Mouse (Mus musculus) forebrain, embryonic 16.5 days (tissue): ENCODE measurements around the gene Gm10563. TPM values are rescaled to one million over a fixed set of nuclear protein-coding genes. Genes with fewer than 3 reads are reported as not detected.
"Not testable (repeated sequence)": the region's sequence is repeated elsewhere in the genome, so short reads cannot be mapped to it uniquely, and the experiment has no call there.

Source experiments
- ATAC-seq: fragments of 200-750 bp; cut with Nextera tagmentation; 2 replicates; pipeline ENCODE4 v1.8.0; 2017; ENCODE audit warnings: mild to moderate bottlenecking, moderate library complexity
- H3K27ac ChIP-seq: fragments of 300-500 bp; sonication (generic); 2 replicates; pipeline ENCODE4 v1.5.1; 2014; ENCODE audit warnings: low read length, control low read depth
- H3K27me3 ChIP-seq: fragments of 300-500 bp; sonication (generic); replicated peaks from 2 replicates; pipeline ENCODE4 v1.6.1; 2014; ENCODE audit warnings: low read length; ENCODE audit not compliant: control insufficient read depth, insufficient read depth
- H3K36me3 ChIP-seq: fragments of 300-500 bp; sonication (generic); 2 replicates; pipeline ENCODE4 v1.6.1; 2014; ENCODE audit not compliant: control insufficient read depth, insufficient read depth
- H3K4me1 ChIP-seq: fragments of 300-500 bp; sonication (generic); replicated peaks from 2 replicates; pipeline ENCODE4 v1.6.1; 2014; ENCODE audit warnings: low read length; ENCODE audit not compliant: control insufficient read depth, insufficient read depth
- H3K4me2 ChIP-seq: fragments of 300-500 bp; sonication (generic); 2 replicates; pipeline ENCODE4 v1.6.1; 2014; ENCODE audit warnings: mild to moderate bottlenecking, low read length, control low read depth
- H3K4me3 ChIP-seq: fragments of 300-500 bp; sonication (generic); replicated peaks from 2 replicates; pipeline ENCODE4 v1.5.1; 2014; ENCODE audit warnings: mild to moderate bottlenecking, low read length, control low read depth
- H3K9ac ChIP-seq: fragments of 300-500 bp; sonication (generic); replicated peaks from 2 replicates; pipeline ENCODE4 v1.6.1; 2014; ENCODE audit warnings: low read depth, low read length, control low read depth
- H3K9me3 ChIP-seq: fragments of 300-500 bp; sonication (generic); 2 replicates; pipeline ENCODE4 v1.6.1; 2016; ENCODE audit warnings: low read length; ENCODE audit not compliant: control insufficient read depth
- WGBS: fragments of 180-500 bp; shearing (Covaris S2); extraction: QIAGEN DNeasy Blood & Tissue Kit; methylation state at CpG from one replicate; pipeline ENCODE4 v1.1.7; 2014; 5-methylcytosine and 5-hydroxymethylcytosine counted together
- polyA plus RNA-seq: library from polyadenylated mRNA; unstranded; fragments of >200 nt; fragmentation: Nextera tagmentation; extraction: Ambion mirVana; gene quantifications from 2 replicates; pipeline ENCODE4 v1.2.1, GENCODE M21; 2015

The Gm10563 gene
- not detected in 2 replicates for polyA plus RNA-seq

GRCm38 (mm10) chr4:155645308-155645707 is at the start of gene Gm10563:
Gene Gm10563, minus strand, starts transcription at chr4:155645408.
- not testable (repeated sequence) for H3K27me3 ChIP-seq, H3K4me1 ChIP-seq, H3K9ac ChIP-seq, H3K4me3 ChIP-seq, H3K9me3 ChIP-seq, H3K4me2 ChIP-seq, H3K27ac ChIP-seq, ATAC-seq
- peaks cover 60% of the 10 kb centered on the region for H3K36me3 ChIP-seq
- WGBS: 94% methylated on average over 2 of the region's 2 CpGs

GRCm38 (mm10) chr4:155694482-155695401 is 49.5 kb upstream of the Gm10563 start:
- Histone ChIP-seq H3K4me3 (peak overlapping the region; percentile 74), H3K9me3 (no peaks in the 10 kb centered on the region), H3K27me3 (no peaks in the 10 kb centered on the region), H3K27ac (peak overlapping the region; percentile 90), H3K9ac (peak overlapping the region; percentile 78), H3K36me3 (no peaks in the 10 kb centered on the region), H3K4me1 (peaks cover 22% of the 10 kb centered on the region), H3K4me2 (peak overlapping the region; percentile 81)
- 1% methylated on average over 78 of the region's 92 CpGs for WGBS
- ATAC-seq: peak; percentile 89

GRCm38 (mm10) chr4:155694111-155694481 is 48.9 kb upstream of the Gm10563 start, which contains the start of gene Fndc10:
Gene Fndc10, plus strand, starts transcription at chr4:155694342.
- Histone ChIP-seq H3K27ac (peak within 1 kb of the TSS; percentile 90), H3K4me1 (peaks cover 22% of the 10 kb centered on the region), H3K36me3 (no peaks in the 10 kb centered on the region), H3K4me2 (peak within 1 kb of the TSS; percentile 81), H3K9ac (peak within 1 kb of the TSS; percentile 78), H3K9me3 (no peaks in the 10 kb centered on the region), H3K27me3 (no peaks in the 10 kb centered on the region), H3K4me3 (peak within 1 kb of the TSS; percentile 74)
- under 1% methylated on average over 44 of the region's 47 CpGs for WGBS
- ATAC-seq: peak; percentile 88

- no peaks in the 10 kb centered on the region for H3K36me3 ChIP-seq
- no peaks in the 10 kb centered on the region for H3K9me3 ChIP-seq
- H3K27me3 ChIP-seq: no peaks in the 10 kb centered on the region
- ATAC-seq: no peak
- 96% methylated on average over 3 of the region's 3 CpGs for WGBS
- no peak overlapping the region for H3K4me2 ChIP-seq
- H3K4me1 ChIP-seq: peaks cover 22% of the 10 kb centered on the region
- no peak overlapping the region for H3K27ac ChIP-seq
- H3K4me3 ChIP-seq: no peak overlapping the region
- H3K9ac ChIP-seq: no peak overlapping the region
Measured at GRCm38 (mm10) chr4:155692421-155692820, 47.2 kb upstream of the Gm10563 start.

- no peaks in the 10 kb centered on the region for H3K27me3 ChIP-seq
- no peak overlapping the region for H3K4me3 ChIP-seq
- no peak overlapping the region for H3K9ac ChIP-seq
- H3K4me2 ChIP-seq: no peak overlapping the region
- no peaks in the 10 kb centered on the region for H3K9me3 ChIP-seq
- H3K4me1 ChIP-seq: peaks cover 12% of the 10 kb centered on the region
- WGBS: 80% methylated on average over 12 of the region's 12 CpGs
- no peaks in the 10 kb centered on the region for H3K36me3 ChIP-seq
- ATAC-seq: no peak
- H3K27ac ChIP-seq: no peak overlapping the region
Measured at GRCm38 (mm10) chr4:155690571-155691375, 45.6 kb upstream of the Gm10563 start.

GRCm38 (mm10) chr4:155687764-155688163 is 42.6 kb upstream of the Gm10563 start:
- not testable (repeated sequence) for ATAC-seq, H3K27ac ChIP-seq, H3K4me3 ChIP-seq, H3K9me3 ChIP-seq, H3K36me3 ChIP-seq, H3K4me2 ChIP-seq, H3K27me3 ChIP-seq, H3K4me1 ChIP-seq, H3K9ac ChIP-seq
- 89% methylated on average over 4 of the region's 4 CpGs for WGBS

GRCm38 (mm10) chr4:155683670-155684277 is 38.6 kb upstream of the Gm10563 start:
- H3K4me3 ChIP-seq, ATAC-seq, H3K4me1 ChIP-seq, H3K27ac ChIP-seq, H3K9ac ChIP-seq, H3K4me2 ChIP-seq, H3K36me3 ChIP-seq, H3K9me3 ChIP-seq, H3K27me3 ChIP-seq: not testable (repeated sequence)
- WGBS: 89% methylated on average over 16 of the region's 19 CpGs

- ATAC-seq: no peak
- H3K4me2 ChIP-seq: no peak overlapping the region
Measured at GRCm38 (mm10) chr4:155675991-155676390, 30.8 kb upstream of the Gm10563 start.

GRCm38 (mm10) chr4:155672082-155672481 is 26.9 kb upstream of the Gm10563 start:
- Histone ChIP-seq H3K4me2 (no peak overlapping the region), H3K27me3 (no peaks in the 10 kb centered on the region), H3K27ac (no peak overlapping the region), H3K36me3 (no peaks in the 10 kb centered on the region), H3K4me3 (no peak overlapping the region), H3K4me1 (peaks cover 14% of the 10 kb centered on the region), H3K9ac (no peak overlapping the region), H3K9me3 (no peaks in the 10 kb centered on the region)
- no peak for ATAC-seq
- WGBS: 63% methylated on average over 2 of the region's 2 CpGs

More at GRCm38 (mm10) chr4:155675991-155676390, 30.8 kb upstream of the Gm10563 start:
- no peaks in the 10 kb centered on the region for H3K4me1 ChIP-seq
- WGBS: 66% methylated on average over 2 of the region's 2 CpGs
- no peaks in the 10 kb centered on the region for H3K36me3 ChIP-seq
- no peaks in the 10 kb centered on the region for H3K9me3 ChIP-seq
- no peak overlapping the region for H3K9ac ChIP-seq
- no peaks in the 10 kb centered on the region for H3K27me3 ChIP-seq
- H3K27ac ChIP-seq: no peak overlapping the region
- H3K4me3 ChIP-seq: no peak overlapping the region
